Mouse (Mus musculus) naive thymus-derived CD4-positive, alpha-beta T cell, adult 2 months (primary cell): Measurements from ENCODE around the gene Sema3e.

Experiments
- DNase-seq: peaks from one replicate; pipeline ENCODE4 v3.0.0-alpha.2; 2011; ENCODE audit warnings: low read depth

The Sema3e gene

DNA sequence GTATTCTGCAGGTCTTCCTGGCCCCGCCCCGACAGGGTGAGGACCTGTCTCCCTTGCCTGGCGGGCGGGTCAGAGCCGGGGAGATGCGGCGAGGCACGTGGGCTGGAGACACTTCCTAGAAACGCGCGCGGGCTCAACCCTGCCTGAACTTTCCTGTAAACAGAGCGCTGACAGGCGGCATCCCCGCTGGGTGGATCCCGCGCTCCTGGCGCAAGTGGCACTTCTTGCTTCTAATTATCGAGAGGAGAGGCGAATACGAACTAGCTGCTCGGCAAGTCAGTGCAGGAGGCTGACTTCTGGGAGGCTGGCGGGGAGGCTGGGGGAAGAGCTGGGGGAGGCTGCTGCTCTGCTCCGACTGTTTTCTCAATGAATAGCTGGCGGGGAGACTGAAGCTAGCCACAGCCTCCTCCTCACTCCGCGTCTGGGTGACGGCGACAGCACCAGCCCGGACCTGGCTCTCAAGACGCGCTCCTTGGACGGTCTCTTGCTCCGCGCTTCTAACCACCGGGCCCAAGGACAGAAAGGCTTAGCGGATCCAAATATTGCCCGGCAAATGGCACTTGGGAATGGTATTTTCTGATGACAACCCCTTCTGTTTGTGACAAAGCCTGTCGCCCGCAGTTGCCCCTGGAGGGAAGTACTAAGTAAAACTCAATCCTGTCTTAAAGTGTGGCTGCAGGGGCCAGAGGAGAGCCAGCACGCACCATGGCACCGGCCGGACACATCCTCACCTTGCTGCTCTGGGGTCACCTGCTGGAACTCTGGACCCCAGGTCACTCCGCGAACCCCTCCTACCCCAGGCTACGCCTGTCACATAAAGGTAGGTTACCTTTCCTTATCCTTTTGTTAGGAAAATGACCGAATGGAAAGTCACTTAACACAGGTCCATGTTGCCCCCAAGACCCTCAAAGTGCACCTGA is at the start of gene Sema3e:
Gene Sema3e, plus strand, starts transcription at position 72 of the 920 bp plus-strand sequence.
- no peak for DNase-seq

DNA sequence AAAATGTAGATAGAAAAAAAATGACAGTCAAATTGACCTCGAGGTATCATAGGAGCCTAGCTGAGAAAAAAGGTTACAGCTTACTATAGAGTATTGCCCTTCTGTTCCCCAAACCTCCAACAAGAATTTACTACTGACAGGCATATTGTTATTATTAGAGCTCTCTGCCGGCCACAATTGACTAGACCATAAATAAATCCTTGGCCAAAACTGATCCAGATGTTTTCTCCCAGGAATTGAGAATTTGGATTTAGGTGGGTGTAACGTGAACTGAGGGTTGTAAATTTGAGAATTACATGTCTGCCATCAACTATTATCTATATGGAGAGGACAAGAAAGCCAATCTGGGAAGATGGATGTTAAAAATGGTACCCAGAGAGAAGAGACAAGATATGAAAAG is 47.5 kb upstream of the Sema3e start:
- no peak for DNase-seq

DNA sequence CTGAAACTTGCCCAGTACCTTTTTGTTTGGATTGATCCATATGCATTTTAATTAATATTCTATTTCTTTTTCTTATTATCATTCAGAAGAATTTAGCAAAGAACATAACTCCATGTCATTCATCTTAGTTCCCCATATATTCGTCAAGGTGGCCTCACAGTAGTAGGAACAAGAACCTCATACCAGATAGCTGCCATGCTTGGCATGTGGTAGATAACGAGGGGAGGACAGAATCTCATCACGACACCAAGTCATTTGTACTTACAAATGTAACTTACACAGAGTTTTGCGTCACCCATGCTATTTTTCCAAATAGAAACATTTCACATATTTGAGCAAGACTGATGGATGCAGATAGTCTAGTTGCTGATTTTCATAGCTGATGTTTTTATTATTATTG is 45.9 kb upstream of the Sema3e start:
- no peak for DNase-seq

DNA sequence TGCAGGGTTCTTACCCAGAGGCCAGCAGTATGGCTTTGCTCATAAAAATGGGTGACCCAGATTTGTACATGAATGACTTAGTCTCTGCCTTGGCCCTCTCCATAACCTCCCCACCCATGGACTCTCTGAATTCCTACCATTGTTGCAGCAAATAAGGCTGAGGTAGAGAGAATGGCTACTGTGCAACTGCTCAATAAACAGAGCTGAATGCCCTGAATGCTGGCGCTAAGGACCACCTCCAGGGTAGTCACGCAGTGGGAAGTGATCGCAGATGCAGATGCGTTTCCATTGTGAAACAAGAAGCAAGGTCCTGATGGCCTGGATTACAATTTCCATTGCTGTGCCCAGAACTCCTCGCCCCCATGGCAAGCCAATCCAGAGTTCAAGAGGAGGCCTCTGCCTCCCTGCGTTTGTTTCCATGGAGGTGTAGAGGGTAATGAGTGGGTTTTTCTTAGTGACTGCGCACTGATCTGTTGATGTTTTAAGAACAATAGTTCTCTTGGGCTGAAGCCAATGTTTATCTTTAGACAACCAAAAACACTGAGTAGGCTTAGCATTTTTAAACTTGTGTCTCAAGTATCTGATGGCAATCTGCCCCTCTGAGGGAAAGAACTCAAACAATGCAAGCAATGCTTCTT is 42.5 kb upstream of the Sema3e start:
- no peak for DNase-seq

DNA sequence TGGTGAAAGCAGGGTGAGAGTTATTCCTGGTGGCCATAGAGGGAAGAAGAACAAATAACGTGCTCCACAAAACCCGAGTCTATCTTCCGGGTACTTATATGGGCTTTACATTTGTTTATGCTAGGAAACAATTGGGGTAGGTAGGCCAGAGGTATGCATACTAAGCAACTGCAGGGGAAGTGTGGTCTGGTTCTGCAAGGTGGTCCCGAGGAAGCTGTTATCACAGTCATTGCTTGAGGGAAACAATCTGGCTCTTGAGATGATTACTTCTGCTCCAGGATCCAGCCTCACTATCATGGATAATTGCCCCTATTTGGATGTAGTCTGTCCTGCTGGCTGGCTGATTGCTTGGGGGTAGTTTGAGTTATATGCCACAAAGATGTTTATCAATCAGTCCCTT is 41.5 kb upstream of the Sema3e start:
- DNase-seq: no peak

DNA sequence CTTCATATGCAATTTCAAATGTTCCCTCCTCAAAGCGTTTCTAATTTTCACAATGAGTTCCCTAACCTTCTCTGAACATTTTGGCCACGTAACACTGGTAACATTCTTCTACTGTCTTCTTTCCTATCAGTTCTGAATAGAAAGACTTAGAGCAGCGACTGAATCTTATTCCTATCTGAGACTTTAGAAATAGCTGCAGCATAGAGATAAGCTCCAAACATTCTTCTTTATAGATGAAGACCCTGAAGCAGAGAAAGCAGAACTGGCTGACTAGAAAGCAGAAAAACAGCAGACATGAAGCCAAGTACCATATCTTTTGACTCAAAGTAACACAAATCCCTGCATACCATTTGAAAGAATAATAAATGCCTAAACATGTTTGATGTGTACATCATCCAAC is 39.4 kb upstream of the Sema3e start:
- no peak for DNase-seq

DNA sequence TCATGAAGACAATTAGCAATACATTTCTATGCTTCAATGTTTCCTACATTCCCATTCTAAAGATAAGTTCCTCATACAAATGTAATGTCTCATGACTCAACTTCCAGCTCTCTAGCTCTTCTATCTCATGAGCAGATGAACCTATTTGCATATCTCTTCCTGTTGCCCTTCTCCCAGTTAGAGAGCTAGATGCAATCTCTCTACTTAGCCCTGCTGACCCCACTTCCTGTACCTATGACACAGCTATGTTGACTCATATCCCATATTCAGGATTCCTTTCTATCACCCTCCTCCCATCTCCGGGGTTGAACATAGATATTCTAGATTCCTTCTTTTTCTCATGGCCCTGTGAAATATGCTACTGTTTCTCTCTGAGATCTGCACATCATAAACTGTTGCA is 38.0 kb upstream of the Sema3e start:
- no peak for DNase-seq

DNA sequence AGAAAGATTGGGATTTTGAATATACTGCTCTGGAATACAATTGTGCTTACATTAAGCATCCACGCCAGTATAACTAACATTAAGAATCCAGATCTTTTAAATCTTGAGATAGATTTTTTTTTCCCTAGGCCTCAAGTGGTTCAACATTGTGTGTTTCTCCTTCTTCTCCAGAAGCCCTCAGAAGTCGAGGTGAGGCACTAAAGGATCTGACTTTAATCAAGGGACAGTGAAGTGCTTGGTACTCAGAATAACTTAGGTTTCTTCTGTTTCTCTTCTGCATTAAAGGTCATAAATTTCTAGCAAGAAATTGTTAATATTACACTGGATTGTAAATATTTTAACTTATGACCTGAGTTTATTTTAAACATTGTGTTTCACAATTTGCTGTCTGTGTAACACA is 37.1 kb upstream of the Sema3e start:
- no peak for DNase-seq

DNA sequence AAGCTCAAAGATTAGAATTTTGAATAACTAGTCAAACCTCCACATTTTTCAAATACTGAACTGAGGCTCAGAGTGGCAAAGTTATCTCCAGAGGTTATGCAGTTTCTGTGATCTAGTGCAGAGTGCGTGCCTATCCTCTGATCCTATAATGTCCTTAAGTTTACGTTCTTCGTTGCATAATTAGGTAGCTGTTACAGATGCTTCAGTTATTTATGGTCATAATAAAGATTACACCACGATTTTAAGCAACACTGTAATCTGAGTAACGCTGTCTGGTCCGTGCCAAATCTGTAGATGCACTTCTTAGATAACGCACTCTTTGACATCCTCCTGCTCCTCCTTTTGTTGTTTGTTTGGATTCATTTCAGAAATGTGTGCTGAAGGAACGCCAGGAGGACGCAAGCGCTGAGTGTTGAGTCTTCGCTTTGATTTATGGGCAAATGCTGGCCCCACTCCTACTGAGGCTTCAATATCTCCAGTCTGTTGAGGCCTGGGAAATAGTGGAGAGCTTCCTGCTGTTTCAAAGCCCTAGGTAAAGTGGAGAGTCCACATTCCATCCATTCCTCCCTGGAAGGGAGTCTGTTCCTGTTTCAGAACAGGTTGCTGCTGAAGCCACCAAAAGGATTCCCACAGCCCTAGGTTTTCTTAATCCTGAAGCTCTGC is 32.2 kb upstream of the Sema3e start:
- no peak for DNase-seq

DNA sequence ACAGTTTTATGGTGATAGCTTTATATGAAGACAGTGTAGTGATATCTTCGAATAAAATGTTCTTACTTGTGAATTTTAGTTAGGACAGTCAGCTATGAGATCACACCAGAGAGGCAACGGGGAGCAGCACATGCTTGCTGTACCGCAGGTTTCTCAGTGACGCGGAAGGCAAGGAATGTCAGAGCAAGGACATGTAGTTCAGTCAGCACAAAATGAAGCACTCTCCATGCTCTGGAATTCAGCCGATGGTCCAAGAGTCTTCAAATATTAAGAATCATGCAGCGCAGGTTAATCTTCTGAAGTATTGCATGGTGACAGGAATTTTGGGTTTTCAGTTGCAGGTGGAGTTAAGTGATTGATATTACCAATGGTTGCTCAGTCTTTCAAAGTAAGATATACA is 3.3 kb downstream of the Sema3e start:
- DNase-seq: no peak

DNA sequence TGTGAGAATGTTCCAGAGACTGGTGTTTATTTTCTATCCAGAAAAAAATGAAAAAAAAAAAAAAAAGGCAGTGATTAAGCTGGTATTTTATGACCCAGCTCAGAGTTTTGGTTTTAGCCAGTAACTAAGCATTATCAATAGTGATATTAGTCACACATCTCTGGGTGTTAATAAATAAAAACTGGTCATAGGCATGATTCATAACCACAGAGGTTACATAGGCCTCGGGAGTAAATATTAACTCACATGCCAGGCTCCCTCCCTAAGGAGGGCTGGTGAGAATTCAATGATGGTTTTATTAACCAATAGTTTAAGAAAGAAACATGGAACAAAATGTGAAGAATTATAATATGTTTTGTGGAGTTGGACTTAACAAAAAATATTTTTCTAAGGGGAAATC is 5.7 kb downstream of the Sema3e start:
- no peak for DNase-seq

DNA sequence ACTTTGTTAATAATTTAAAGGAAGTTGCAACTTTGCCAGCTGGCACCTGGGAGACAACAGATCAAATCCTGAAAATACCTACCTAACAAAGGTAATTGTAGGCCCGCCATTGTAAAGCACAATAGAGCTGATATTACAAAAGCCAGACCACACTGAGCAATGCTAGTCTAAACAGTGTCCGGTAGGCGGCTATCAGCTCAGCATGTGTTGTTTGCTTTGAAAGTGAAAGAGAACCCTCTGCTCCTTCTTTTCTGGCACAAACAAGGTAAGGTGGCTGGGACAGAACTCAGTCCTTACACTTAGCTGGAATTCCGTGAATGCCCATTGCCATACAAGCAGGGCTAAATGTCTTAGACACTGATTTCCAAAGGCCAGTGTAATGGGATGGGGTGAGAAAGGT is 7.0 kb downstream of the Sema3e start:
- DNase-seq: no peak

DNA sequence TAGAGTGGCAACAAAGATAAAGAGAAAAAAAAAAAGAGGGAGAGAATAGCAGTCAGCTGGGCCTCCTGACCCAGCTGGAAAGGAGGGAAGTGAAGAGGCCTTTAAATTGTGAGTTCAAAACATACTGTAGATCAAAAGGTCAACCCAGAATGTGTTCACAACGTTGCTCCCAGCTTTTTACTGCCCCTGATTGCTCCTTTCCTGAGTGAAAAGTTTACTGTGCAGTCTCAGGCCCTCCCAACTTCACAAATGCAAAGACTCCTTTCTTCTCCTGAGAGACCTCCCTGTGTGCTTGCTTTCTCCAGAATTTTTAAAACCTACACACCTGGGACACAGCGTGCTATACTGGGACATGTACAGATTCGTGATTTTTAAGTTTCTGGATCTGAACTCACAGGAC is 8.2 kb downstream of the Sema3e start:
- no peak for DNase-seq

DNA sequence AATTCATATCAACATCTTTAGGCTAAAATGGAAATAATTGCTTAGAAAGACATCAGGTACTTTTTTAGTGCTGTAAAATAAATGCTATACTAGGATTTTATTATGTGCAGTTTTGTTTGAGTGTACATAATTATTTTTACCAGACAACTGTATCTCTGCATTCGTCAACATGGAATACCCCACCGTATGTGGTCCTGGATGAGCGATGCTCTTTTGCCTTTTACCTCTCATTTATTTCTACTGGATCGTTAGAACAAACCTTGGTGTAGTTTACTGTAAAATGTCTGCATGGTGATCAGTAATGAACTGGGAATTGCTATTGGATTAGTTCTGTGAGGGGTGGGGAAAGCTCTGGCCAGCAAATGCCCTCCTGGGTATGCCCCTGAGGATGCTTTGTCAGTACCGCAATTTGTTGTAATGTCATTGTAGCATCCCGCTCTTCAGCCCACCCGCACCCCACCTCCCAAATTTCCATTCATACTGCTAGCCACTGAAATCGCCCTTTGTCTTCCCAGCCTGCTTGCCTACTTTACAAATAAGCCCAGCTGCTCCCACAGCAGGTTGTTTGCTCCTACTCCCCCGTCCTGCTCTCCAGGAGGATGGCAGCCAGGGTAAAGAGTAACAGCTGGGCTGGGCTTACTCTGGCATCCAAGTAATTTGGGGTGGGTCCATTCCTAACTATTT is 13.9 kb downstream of the Sema3e start:
- DNase-seq: no peak

DNA sequence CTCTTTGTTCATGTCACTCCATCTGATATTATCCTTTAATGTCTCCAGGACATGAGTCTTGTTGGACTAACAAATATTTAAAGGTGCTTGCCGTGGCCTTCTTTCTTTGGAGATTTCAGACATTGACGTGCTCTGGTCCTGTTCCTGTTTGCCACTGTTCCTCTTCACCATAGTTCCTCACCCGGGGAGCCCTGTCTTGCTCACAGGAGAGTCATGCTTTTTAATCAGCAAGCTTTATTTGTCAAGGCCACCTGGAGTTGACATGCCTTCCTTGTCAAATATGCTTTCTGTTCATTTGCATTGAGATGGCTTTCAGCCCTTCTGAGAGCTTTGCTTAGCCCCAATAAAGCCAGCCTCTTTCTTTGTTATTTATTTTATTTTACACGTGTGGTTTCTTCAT is 15.1 kb downstream of the Sema3e start:
- DNase-seq: no peak

DNA sequence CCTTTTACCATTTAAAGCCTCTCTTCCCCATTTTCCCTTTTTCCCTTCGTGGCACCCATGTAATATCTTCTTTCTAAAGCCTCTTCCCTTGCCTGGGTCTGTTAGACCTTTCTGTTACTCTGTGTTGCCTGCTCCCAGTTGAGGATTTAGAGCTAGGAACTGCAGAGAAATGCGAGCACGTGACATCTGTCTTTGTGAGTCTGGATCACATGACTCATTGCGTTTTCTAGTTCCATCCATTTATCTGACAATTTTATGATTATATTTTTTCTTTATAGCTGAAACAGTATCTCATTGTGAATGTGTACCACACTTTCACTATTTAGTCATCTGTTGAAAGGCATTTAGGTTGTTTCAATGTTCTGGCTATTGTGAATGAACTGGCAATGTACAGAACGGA is 18.0 kb downstream of the Sema3e start:
- no peak for DNase-seq

DNA sequence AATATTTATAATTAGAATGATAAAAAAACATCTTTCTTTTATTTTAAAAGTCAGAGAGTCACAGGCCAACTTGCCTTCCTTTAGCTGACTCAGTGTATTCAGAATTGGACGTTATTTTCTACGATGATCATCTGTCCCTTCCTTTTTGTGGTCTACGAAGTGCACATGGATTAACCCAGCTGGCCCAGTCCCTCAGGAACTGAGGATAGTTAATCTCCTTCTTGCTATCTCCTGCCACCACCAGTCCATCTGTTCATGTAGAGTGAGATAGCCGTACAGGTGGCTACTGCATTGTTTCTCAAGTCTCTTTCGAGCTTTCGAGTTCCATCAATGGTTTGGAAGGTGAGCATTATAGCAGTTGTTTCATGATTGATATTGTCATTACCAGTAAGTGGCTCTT is 18.9 kb downstream of the Sema3e start:
- no peak for DNase-seq

DNA sequence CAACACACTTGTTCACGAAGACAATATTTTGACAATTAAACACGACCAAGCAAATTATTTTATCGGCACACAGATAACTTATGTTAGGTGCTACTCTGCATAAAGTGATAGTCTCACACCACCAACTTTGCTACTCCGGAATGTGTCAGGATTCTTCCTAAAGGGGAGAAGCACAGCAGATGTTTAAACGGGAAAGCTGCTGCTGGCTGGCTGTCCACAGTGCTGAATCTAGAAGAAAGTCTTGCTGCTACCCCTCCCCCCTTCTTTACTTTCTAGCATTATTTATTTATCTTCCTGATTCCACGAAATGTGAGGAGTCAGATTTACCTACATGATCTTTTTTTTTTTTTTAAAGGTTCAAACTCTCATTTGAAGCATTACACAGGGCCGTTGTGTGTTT is 23.6 kb downstream of the Sema3e start:
- DNase-seq: no peak

DNA sequence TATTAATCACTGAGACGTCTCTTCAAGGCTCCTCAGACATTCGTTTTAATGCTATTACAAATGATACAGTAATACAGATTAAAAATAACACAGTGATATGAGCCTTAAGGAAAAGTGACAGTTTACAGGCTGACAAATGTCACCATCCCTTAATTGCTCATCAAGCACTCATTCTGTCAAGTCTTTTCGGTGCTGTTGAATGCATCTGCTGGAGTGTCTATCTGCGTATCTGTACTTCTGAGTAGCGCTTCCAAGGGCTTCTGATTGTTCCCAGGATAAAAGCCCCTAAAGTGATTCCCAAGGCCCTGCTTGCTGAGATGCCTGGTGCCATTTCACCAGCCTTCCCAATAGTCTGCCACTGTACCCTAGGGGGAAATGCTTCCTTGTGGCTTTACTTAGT is 29.4 kb downstream of the Sema3e start:
- no peak for DNase-seq

DNA sequence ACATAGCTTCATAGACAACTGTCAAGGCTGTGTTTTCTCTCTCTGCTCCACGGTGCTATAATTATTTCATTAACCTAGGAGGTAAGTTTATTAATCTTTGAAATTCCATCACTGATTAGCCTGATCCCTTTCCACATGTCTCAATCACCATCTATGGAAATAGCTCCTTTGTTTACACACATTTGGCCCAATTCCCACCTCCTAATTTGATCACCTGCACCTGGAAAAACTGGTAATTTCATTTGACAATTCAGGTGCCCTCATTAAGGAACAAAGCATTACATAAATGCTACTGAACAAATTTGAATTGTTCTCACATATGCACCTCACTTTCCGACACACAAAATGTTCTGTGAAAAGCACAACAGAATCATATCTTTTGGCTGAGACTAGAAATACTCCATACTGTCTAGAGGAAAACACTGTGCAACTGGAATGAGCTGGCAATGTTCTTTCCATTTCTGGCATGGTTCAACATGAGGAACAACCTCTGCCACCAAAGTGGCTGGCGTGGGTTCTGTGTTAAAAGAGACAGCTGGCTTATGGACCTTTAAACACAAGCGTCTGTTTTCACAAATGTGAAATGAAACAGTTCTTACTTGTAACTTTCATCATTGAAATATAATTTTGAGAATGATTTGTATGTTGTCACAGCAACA is 34.9 kb downstream of the Sema3e start:
- no peak for DNase-seq

DNA sequence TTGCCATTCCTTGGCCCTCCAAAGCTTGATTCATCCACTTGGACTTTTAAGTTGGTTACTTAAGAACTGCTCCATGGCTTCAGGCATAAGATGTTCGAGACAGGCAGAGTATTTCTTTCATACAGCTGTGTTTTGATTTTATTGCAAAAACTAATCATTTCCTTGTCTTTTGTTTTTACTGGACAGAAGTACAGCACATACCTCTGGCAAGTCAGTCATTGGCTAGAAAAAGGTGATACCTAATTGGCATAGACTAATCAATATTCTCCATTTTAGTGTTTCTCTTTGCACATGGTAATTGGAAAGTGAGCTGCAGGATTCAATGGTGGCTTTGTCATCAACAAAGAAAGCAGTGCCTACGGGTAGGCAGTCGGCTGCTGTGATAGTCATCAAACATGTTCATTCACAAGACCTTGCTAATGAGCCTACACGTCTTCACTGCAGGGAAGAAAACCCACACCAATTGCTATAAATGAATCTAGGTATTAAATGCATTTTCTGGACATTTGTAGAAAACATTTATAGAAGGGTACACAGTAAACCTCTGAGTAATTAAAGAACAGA is 37.9 kb downstream of the Sema3e start:
- DNase-seq: no peak

DNA sequence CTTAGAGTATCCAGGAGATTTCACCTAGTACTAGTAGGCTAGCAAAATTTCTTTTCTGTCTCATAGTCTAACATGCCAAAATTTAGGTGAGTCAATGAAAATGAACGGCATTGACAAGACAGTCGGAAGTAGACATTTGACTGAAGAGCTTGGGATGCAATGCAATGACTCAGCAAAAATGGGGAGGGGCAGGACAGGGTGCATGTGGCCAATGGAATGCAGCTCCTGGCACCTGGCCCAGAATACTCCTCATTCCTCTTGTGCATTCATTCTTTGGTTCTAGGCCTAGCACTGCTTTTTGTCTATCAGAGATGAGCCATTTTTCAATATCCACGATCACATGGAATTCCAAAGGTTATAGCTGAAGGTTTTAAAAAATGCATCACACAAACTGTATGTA is 48.1 kb downstream of the Sema3e start:
- DNase-seq: no peak
